Comparison of ENCODE assay signal across 1 mouse cellular context in genomic region chr13:95323950-95324625, GRCm38 (mm10).
TF ChIP-seq lines count a peak whose summit lies in the region.

No protein-coding gene starts in this region.

TF ChIP-seq in CH12.LX, 34 proteins besides CTCF, POLR2A, EP300 and RAD21 (continued from another document):
- TF ChIP-seq USF2 (conservative IDR thresholded peaks at IDR 0.05; ENCODE audit: low read depth, low read length) = 0 out of 2 replicates have a peak, but pooled peaks have one; percentile 5
